Mouse (Mus musculus) C2C12 (cell line): ENCODE measurements around the gene Lrg1. TPM values are rescaled to one million over a fixed set of nuclear protein-coding genes. Genes with fewer than 3 reads are reported as not detected.

Source experiments
- H3K27me3 ChIP-seq: one replicate; pipeline ENCODE4 v1.6.1; 2011; ENCODE audit not compliant: control insufficient read depth, insufficient read depth, insufficient read length
- H3K36me3 ChIP-seq: one replicate; pipeline ENCODE4 v1.6.1; 2011; ENCODE audit not compliant: control insufficient read depth, insufficient read depth
- H3K4me3 ChIP-seq: one replicate; pipeline ENCODE4 v1.5.1; 2011; ENCODE audit warnings: mild to moderate bottlenecking, control low read depth; ENCODE audit not compliant: poor library complexity, insufficient read depth, severe bottlenecking
- H3K79me2 ChIP-seq: one replicate; pipeline ENCODE4 v1.6.1; 2011; ENCODE audit not compliant: control insufficient read depth, insufficient read depth
- H3K79me3 ChIP-seq: one replicate; pipeline ENCODE4 v1.6.1; 2011; ENCODE audit warnings: low read depth, control low read depth
- H3ac ChIP-seq: one replicate; pipeline ENCODE3; 2011; ENCODE audit warnings: low read depth; ENCODE audit not compliant: control insufficient read depth, insufficient read length
- CEBPB ChIP-seq: IDR thresholded peaks from one replicate; pipeline ENCODE4 v1.6.1; 2011; ENCODE audit warnings: low read depth, mild to moderate bottlenecking, control low read depth, moderate library complexity
- CTCF ChIP-seq: IDR thresholded peaks from one replicate; pipeline ENCODE4 v1.5.1; 2011; ENCODE audit not compliant: control insufficient read depth, insufficient read depth, insufficient read length
- FOSL1 ChIP-seq: IDR thresholded peaks from one replicate; pipeline ENCODE4 v1.8.0; 2011; ENCODE audit warnings: mild to moderate bottlenecking, low read length; ENCODE audit not compliant: poor library complexity, insufficient read depth, severe bottlenecking
- MAX ChIP-seq: IDR thresholded peaks from one replicate; pipeline ENCODE4 v1.6.1; 2011; ENCODE audit warnings: mild to moderate bottlenecking, control low read depth
- MYOD1 ChIP-seq: IDR thresholded peaks from one replicate; pipeline ENCODE4 v1.6.1; 2011; ENCODE audit warnings: low read depth; ENCODE audit not compliant: control insufficient read depth, insufficient read length
- MYOG ChIP-seq: IDR thresholded peaks from one replicate; pipeline ENCODE4 v1.6.1; 2011; ENCODE audit not compliant: control insufficient read depth, insufficient read length; ENCODE audit errors: extremely low read depth
- USF1 ChIP-seq: IDR thresholded peaks from one replicate; pipeline ENCODE4 v1.6.1; 2011; ENCODE audit warnings: low read depth, mild to moderate bottlenecking, control low read depth, moderate library complexity
- polyA plus RNA-seq: library from polyadenylated mRNA; unstranded; fragments of >200 nt; fragmentation: generic; extraction: Trizol; gene quantifications from one replicate; pipeline ENCODE4 v1.2.1, GENCODE M21; 2012; ENCODE audit warnings: missing spikeins

Lrg1 gene
- polyA plus RNA-seq, 1 experiment: 0.02 TPM

GRCm38 (mm10) chr17:56162231-56162774 lies 40.5 kb upstream of the Lrg1 start, which contains the start of gene Tnfaip8l1:
Gene Tnfaip8l1 (plus strand): TSS chr17:56162477.
- H3K36me3 ChIP-seq: no peaks in the 10 kb centered on the region
- H3K79me3 ChIP-seq: no peaks in the 10 kb centered on the region
- H3K27me3 ChIP-seq: peaks cover 11% of the 10 kb centered on the region
- peak within 1 kb of the TSS; percentile 57 for H3ac ChIP-seq
- no peaks in the 10 kb centered on the region for H3K79me2 ChIP-seq
- peak within 1 kb of the TSS; percentile 18 for H3K4me3 ChIP-seq
- no peak for TF ChIP-seq CTCF

GRCm38 (mm10) chr17:56159729-56160128 lies 37.9 kb upstream of the Lrg1 start:
- TF ChIP-seq CTCF (peak; percentile 86), MAX (no peak)
- Histone ChIP-seq H3K4me3 (no peak overlapping the region), H3K79me2 (no peaks in the 10 kb centered on the region), H3K79me3 (no peaks in the 10 kb centered on the region), H3K36me3 (no peaks in the 10 kb centered on the region), H3ac (no peak overlapping the region), H3K27me3 (peaks cover 37% of the 10 kb centered on the region)

- TF ChIP-seq MYOG (no peak), CEBPB (peak; percentile 81)
- no peak overlapping the region for H3K4me3 ChIP-seq
- H3K79me3 ChIP-seq: no peaks in the 10 kb centered on the region
- H3K79me2 ChIP-seq: no peaks in the 10 kb centered on the region
- peaks cover 75% of the 10 kb centered on the region for H3K27me3 ChIP-seq
- H3ac ChIP-seq: no peak overlapping the region
- H3K36me3 ChIP-seq: no peaks in the 10 kb centered on the region
These were observed 31.8 kb upstream of the Lrg1 start for GRCm38 (mm10) chr17:56153643-56154042.

- no peak for TF ChIP-seq CTCF
- TF ChIP-seq MAX: no peak
- TF ChIP-seq FOSL1: no peak
- TF ChIP-seq CEBPB: no peak
- no peak for TF ChIP-seq MYOG
- no peak for TF ChIP-seq MYOD1
- no peak for TF ChIP-seq USF1
- peaks cover 77% of the 10 kb centered on the region for H3K27me3 ChIP-seq
- no peak overlapping the region for H3ac ChIP-seq
These were observed 28.1 kb upstream of the Lrg1 start for GRCm38 (mm10) chr17:56149897-56150296.

GRCm38 (mm10) chr17:56148790-56149618 lies 27.2 kb upstream of the Lrg1 start:
- no peaks in the 10 kb centered on the region for H3K79me3 ChIP-seq
- no peak for TF ChIP-seq USF1
- TF ChIP-seq CEBPB: no peak
- TF ChIP-seq MAX: no peak
- no peak for TF ChIP-seq FOSL1
- no peak for TF ChIP-seq MYOG
- no peak for TF ChIP-seq CTCF
- TF ChIP-seq MYOD1: no peak
- H3K36me3 ChIP-seq: no peaks in the 10 kb centered on the region
- H3ac ChIP-seq: no peak overlapping the region
- peaks cover 76% of the 10 kb centered on the region for H3K27me3 ChIP-seq
- no peak overlapping the region for H3K4me3 ChIP-seq
- no peaks in the 10 kb centered on the region for H3K79me2 ChIP-seq

More at GRCm38 (mm10) chr17:56149897-56150296, 28.1 kb upstream of the Lrg1 start:
- Histone ChIP-seq H3K79me2 (no peaks in the 10 kb centered on the region), H3K36me3 (no peaks in the 10 kb centered on the region), H3K79me3 (no peaks in the 10 kb centered on the region), H3K4me3 (no peak overlapping the region)

GRCm38 (mm10) chr17:56148280-56148679 lies 26.5 kb upstream of the Lrg1 start:
- H3K79me2 ChIP-seq: no peaks in the 10 kb centered on the region
- no peak overlapping the region for H3ac ChIP-seq
- H3K27me3 ChIP-seq: peaks cover 77% of the 10 kb centered on the region
- no peak overlapping the region for H3K4me3 ChIP-seq
- no peaks in the 10 kb centered on the region for H3K79me3 ChIP-seq
- H3K36me3 ChIP-seq: no peaks in the 10 kb centered on the region
- TF ChIP-seq CTCF: no peak
- no peak for TF ChIP-seq CEBPB
- TF ChIP-seq MYOG: no peak
- no peak for TF ChIP-seq FOSL1
- no peak for TF ChIP-seq USF1
- TF ChIP-seq MAX: no peak
- no peak for TF ChIP-seq MYOD1
